Comparison of ENCODE assay signal across 29 mouse cellular contexts in genomic region chr17:45666091-45666490, GRCm38 (mm10). TPM values are rescaled to one million over a fixed set of nuclear protein-coding genes. Genes with fewer than 3 reads are reported as not detected.
DNase-seq lines count a peak whose midpoint lies in the region; ATAC-seq and TF ChIP-seq lines count a peak whose summit lies in the region.
"Had no signal": no experiment of that assay in that cellular context is flagged by ENCODE, and none has a peak within 500 bp of the region (broad histone marks: within the 10 kb centered on the region; RNA-seq: fewer than 3 reads in every experiment).

No protein-coding gene starts in this region.

- H3K9me3 ChIP-seq in intestine, embryonic 15.5 days: no peaks in the 10 kb centered on the region
- no peaks in the 10 kb centered on the region for H3K9me3 ChIP-seq in intestine, embryonic 16.5 days (ENCODE audit: control insufficient read depth, low read length)
- H3K9me3 ChIP-seq in E14TG2a.4 (ENCODE audit: low read length) (no peaks in the 10 kb centered on the region), ES-E14 (ENCODE audit: control insufficient read depth, insufficient read depth, low read depth, low read length) (no peaks in the 10 kb centered on the region)
- no peaks in the 10 kb centered on the region for H3K9me3 ChIP-seq in stomach, postnatal 0 days (ENCODE audit: control insufficient read depth, low read length)
- no peaks in the 10 kb centered on the region for H3K9me3 ChIP-seq in lung, postnatal 0 days (ENCODE audit: low read length)
- H3K9me3 ChIP-seq: embryonic facial prominence, embryonic 12.5 days; embryonic facial prominence, embryonic 15.5 days; G1E; heart, embryonic 12.5 days; heart, embryonic 15.5 days; hindbrain, embryonic 10.5 days; hindbrain, embryonic 13.5 days had no signal

- peaks cover 14% of the 10 kb centered on the region for H3K36me3 ChIP-seq in intestine, embryonic 15.5 days
- H3K36me3 ChIP-seq in intestine, embryonic 16.5 days (ENCODE audit: control insufficient read depth, insufficient read depth, low read length): no peaks in the 10 kb centered on the region
- H3K36me3 ChIP-seq in E14TG2a.4 (ENCODE audit: insufficient read depth, low read length): peaks cover 75% of the 10 kb centered on the region
- peaks cover 47% of the 10 kb centered on the region for H3K36me3 ChIP-seq in ES-E14 (ENCODE audit: control insufficient read depth, insufficient read depth, low read length, poor library complexity, severe bottlenecking)
- peaks cover 19% of the 10 kb centered on the region for H3K36me3 ChIP-seq in stomach, postnatal 0 days (ENCODE audit: control insufficient read depth, insufficient read depth, low read length)
- peaks cover 24% of the 10 kb centered on the region; the same call in 1 of the 2 replicates for H3K36me3 ChIP-seq in lung, postnatal 0 days (ENCODE audit: insufficient read depth, low read length)

- H3K4me2 ChIP-seq in intestine, embryonic 15.5 days (replicated peaks): no peak overlapping the region
- H3K4me2 ChIP-seq in intestine, embryonic 16.5 days (ENCODE audit: low read depth, low read length): no peak overlapping the region
- H3K4me2 ChIP-seq in stomach, postnatal 0 days (replicated peaks; ENCODE audit: low read depth): no peak overlapping the region
- no peak overlapping the region for H3K4me2 ChIP-seq in lung, postnatal 0 days (replicated peaks; ENCODE audit: low read depth, low read length)
- H3K4me2 ChIP-seq: embryonic facial prominence, embryonic 12.5 days; embryonic facial prominence, embryonic 15.5 days; heart, embryonic 12.5 days; heart, embryonic 15.5 days; hindbrain, embryonic 13.5 days had no signal

- H3K27me3 ChIP-seq in intestine, embryonic 15.5 days (replicated peaks): no peaks in the 10 kb centered on the region
- H3K27me3 ChIP-seq in intestine, embryonic 16.5 days (replicated peaks; ENCODE audit: control insufficient read depth, insufficient read depth, low read length): no peaks in the 10 kb centered on the region
- H3K27me3 ChIP-seq in E14TG2a.4 (ENCODE audit: insufficient read depth, low read length): no peaks in the 10 kb centered on the region
- no peaks in the 10 kb centered on the region for H3K27me3 ChIP-seq in stomach, postnatal 0 days (ENCODE audit: control insufficient read depth, insufficient read depth, low read length)
- no peaks in the 10 kb centered on the region for H3K27me3 ChIP-seq in lung, postnatal 0 days (replicated peaks; ENCODE audit: insufficient read depth, low read length)
- H3K27me3 ChIP-seq: embryonic facial prominence, embryonic 12.5 days; embryonic facial prominence, embryonic 15.5 days; heart, embryonic 12.5 days; heart, embryonic 15.5 days; hindbrain, embryonic 13.5 days had no signal

- no peak for DNase-seq in ES-E14 (ENCODE audit: low read depth, low spot score)
- DNase-seq in stomach, postnatal 0 days (ENCODE audit: low spot score): no peak
- no peak for DNase-seq in Muller cell, postnatal 12 days (ENCODE audit: inconsistent ontology term)
- DNase-seq in testis, postnatal 14 days (ENCODE audit: low spot score): no peak
- no peak for DNase-seq in lung, postnatal 0 days (ENCODE audit: low spot score)
- DNase-seq: adrenal gland, adult 2 months; adrenal gland, postnatal 14 days; cerebellum, adult 11 months; cerebellum, adult 2 months; cerebellum, adult 9-11 months; cerebellum, postnatal 25 days; forebrain, postnatal 0 days; gastrocnemius, adult 2 months; gastrocnemius, postnatal 14 days; heart, adult 11 months; heart, postnatal 10 days; heart, postnatal 36 days had no signal

- H3K4me1 ChIP-seq in intestine, embryonic 15.5 days (replicated peaks): peaks cover 5% of the 10 kb centered on the region; the same call in 1 of the 2 replicates
- H3K4me1 ChIP-seq in intestine, embryonic 16.5 days (ENCODE audit: control insufficient read depth, insufficient read depth, low read length): no peaks in the 10 kb centered on the region
- H3K4me1 ChIP-seq in E14TG2a.4 (replicated peaks; ENCODE audit: low read depth, low read length) (peaks cover 86% of the 10 kb centered on the region), ES-E14 (ENCODE audit: control insufficient read depth in 2 of 2, insufficient read depth in 2 of 2, low read length in 2 of 2, poor library complexity in 1 of 2) (peaks cover 0 to 21% of the 10 kb centered on the region in 2 experiments; a peak in 2 of 4 replicates)
- H3K4me1 ChIP-seq in stomach, postnatal 0 days (replicated peaks; ENCODE audit: control insufficient read depth, insufficient read depth): no peaks in the 10 kb centered on the region
- no peaks in the 10 kb centered on the region for H3K4me1 ChIP-seq in lung, postnatal 0 days (ENCODE audit: insufficient read depth, low read depth, low read length)
- H3K4me1 ChIP-seq: heart, embryonic 12.5 days had no signal

- ATAC-seq in intestine, embryonic 15.5 days: peak; percentile 39
- ATAC-seq in intestine, embryonic 16.5 days: no peak
- 0 out of 2 replicates have a peak, but pooled peaks have one; percentile 5 for ATAC-seq in stomach, postnatal 0 days (ENCODE audit: low FRiP score, low TSS enrichment)
- no peak for ATAC-seq in lung, postnatal 0 days
- ATAC-seq: forebrain, embryonic 14.5 days; forebrain, postnatal 0 days; hindbrain, embryonic 16.5 days had no signal

- no peak overlapping the region for H3K27ac ChIP-seq in intestine, embryonic 15.5 days
- H3K27ac ChIP-seq in intestine, embryonic 16.5 days (ENCODE audit: low read length): no peak overlapping the region
- 0 out of 2 replicates have a peak overlapping the region, but pooled peaks have one; percentile 42 for H3K27ac ChIP-seq in ES-E14 (ENCODE audit: insufficient read depth, low read depth, low read length, poor library complexity, severe bottlenecking)
- no peak overlapping the region for H3K27ac ChIP-seq in stomach, postnatal 0 days (replicated peaks)
- no peak overlapping the region for H3K27ac ChIP-seq in lung, postnatal 0 days (ENCODE audit: low read length)
- H3K27ac ChIP-seq: embryonic facial prominence, embryonic 12.5 days; embryonic facial prominence, embryonic 15.5 days; gastrocnemius, adult 2 months; heart, embryonic 15.5 days; hindbrain, embryonic 10.5 days; hindbrain, embryonic 13.5 days had no signal

- in situ Hi-C loops in ES-E14 (cut with MboI; ENCODE audit: low sequenced_read_pairs in 2 of 2, unreplicated experiment in 2 of 2): no loop called here

- 69% methylated on average over 11 of the region's 11 CpGs for WGBS in intestine, embryonic 15.5 days
- 73% methylated on average over 11 of the region's 11 CpGs for WGBS in intestine, embryonic 16.5 days
- 67% methylated on average over 11 of the region's 11 CpGs for WGBS in stomach, postnatal 0 days
- 76% methylated on average over 11 of the region's 11 CpGs for WGBS in lung, postnatal 0 days

- no peak overlapping the region for H3K9ac ChIP-seq in intestine, embryonic 15.5 days
- H3K9ac ChIP-seq in intestine, embryonic 16.5 days (ENCODE audit: low read depth, low read length): no peak overlapping the region
- H3K9ac ChIP-seq in ES-E14 (ENCODE audit: insufficient read depth, low read depth, low read length, poor library complexity, severe bottlenecking): peak overlapping the region; percentile 34; the same call in 1 of the 2 replicates
- no peak overlapping the region for H3K9ac ChIP-seq in stomach, postnatal 0 days (ENCODE audit: low read length)
- H3K9ac ChIP-seq in lung, postnatal 0 days (replicated peaks; ENCODE audit: low read depth): no peak overlapping the region
- H3K9ac ChIP-seq: embryonic facial prominence, embryonic 12.5 days; embryonic facial prominence, embryonic 15.5 days; forebrain, postnatal 0 days; heart, embryonic 12.5 days; heart, embryonic 15.5 days; hindbrain, embryonic 13.5 days had no signal

- no peak for TF ChIP-seq EP300 in stomach, postnatal 0 days (optimal IDR thresholded peaks at IDR 0.05)
- TF ChIP-seq EP300 in lung, postnatal 0 days (IDR thresholded peaks at IDR 0.05): no peak

- no peak for TF ChIP-seq CTCF in E14TG2a.4 (conservative IDR thresholded peaks at IDR 0.05; ENCODE audit: low read length)
- no peak for TF ChIP-seq CTCF in stomach, postnatal 0 days (IDR thresholded peaks at IDR 0.05; ENCODE audit: low read depth)
- no peak for TF ChIP-seq CTCF in lung, postnatal 0 days (IDR thresholded peaks at IDR 0.05)

- H3K4me3 ChIP-seq in intestine, embryonic 15.5 days (replicated peaks): no peak overlapping the region
- H3K4me3 ChIP-seq in intestine, embryonic 16.5 days (ENCODE audit: low read length): no peak overlapping the region
- H3K4me3 ChIP-seq in E14TG2a.4 (replicated peaks; ENCODE audit: low read length): peak overlapping the region; percentile 64
- peak overlapping the region; percentile 49 to 55; a peak in 3 of 4 replicates for H3K4me3 ChIP-seq in ES-E14 (ENCODE audit: insufficient read depth in 1 of 2, low read depth in 1 of 2, low read length in 2 of 2, poor library complexity in 1 of 2, severe bottlenecking in 1 of 2)
- H3K4me3 ChIP-seq in stomach, postnatal 0 days (ENCODE audit: low read depth, low read length): no peak overlapping the region
- no peak overlapping the region for H3K4me3 ChIP-seq in lung, postnatal 0 days (ENCODE audit: low read depth, low read length)
- H3K4me3 ChIP-seq: embryonic facial prominence, embryonic 12.5 days; embryonic facial prominence, embryonic 15.5 days; gastrocnemius, adult 2 months; heart, embryonic 12.5 days; heart, embryonic 15.5 days; hindbrain, embryonic 10.5 days; hindbrain, embryonic 13.5 days had no signal

TF ChIP-seq in ES-E14, 5 proteins besides CTCF, POLR2A, EP300 and RAD21 (continues in another document):
- no peak for TF ChIP-seq MAFK (IDR thresholded peaks at IDR 0.05; ENCODE audit: insufficient read depth, low read depth, low read length)

RNA-seq across cellular contexts. Expression of gene Capn11, which starts 7.0 kb away (rescaled TPM):
- 0.34 and 0.40 TPM in 2 replicates for polyA plus RNA-seq in intestine, embryonic 15.5 days (2015; fragmentation: Nextera tagmentation; extraction: Ambion mirVana)
- polyA plus RNA-seq in intestine, embryonic 16.5 days (2015; fragmentation: Nextera tagmentation; extraction: Ambion mirVana): 0.17 and 0.33 TPM in 2 replicates
- total RNA-seq in ES-E14 (2012; rRNA removed): 0.48 TPM in 1 of 2 replicates, not detected in the other
- polyA plus RNA-seq in stomach, postnatal 0 days (2015; fragmentation: Nextera tagmentation; extraction: Ambion mirVana): 0.06 TPM in 2 replicates
- polyA plus RNA-seq in lung, postnatal 0 days (2015; fragmentation: Nextera tagmentation; extraction: Ambion mirVana): 0.08 TPM in 1 of 2 replicates, not detected in the other
- total RNA-seq: G1E; heart, postnatal 10 days; heart, postnatal 36 days had no signal
- polyA plus RNA-seq: adrenal gland, adult 2 months; G1E had no signal

RNA-seq across cellular contexts. Expression of gene Mrpl14, which starts 20.0 kb away (rescaled TPM):
- polyA plus RNA-seq in intestine, embryonic 15.5 days (2015; fragmentation: Nextera tagmentation; extraction: Ambion mirVana): 147 TPM in 2 replicates
- 149 and 154 TPM in 2 replicates for polyA plus RNA-seq in intestine, embryonic 16.5 days (2015; fragmentation: Nextera tagmentation; extraction: Ambion mirVana)
- total RNA-seq in ES-E14 (2012; rRNA removed): 39.2 and 48.2 TPM in 2 replicates
- 163 TPM in 2 replicates for polyA plus RNA-seq in stomach, postnatal 0 days (2015; fragmentation: Nextera tagmentation; extraction: Ambion mirVana)
- polyA plus RNA-seq in lung, postnatal 0 days (2015; fragmentation: Nextera tagmentation; extraction: Ambion mirVana): 224 and 234 TPM in 2 replicates

RNA-seq across cellular contexts. Expression of gene Tmem63b, which starts 20.6 kb away (rescaled TPM):
- 33.5 and 34.2 TPM in 2 replicates for polyA plus RNA-seq in intestine, embryonic 15.5 days (2015; fragmentation: Nextera tagmentation; extraction: Ambion mirVana)
- 31.7 and 31.9 TPM in 2 replicates for polyA plus RNA-seq in intestine, embryonic 16.5 days (2015; fragmentation: Nextera tagmentation; extraction: Ambion mirVana)
- total RNA-seq in ES-E14 (2012; rRNA removed): 89.1 and 139 TPM in 2 replicates
- polyA plus RNA-seq in stomach, postnatal 0 days (2015; fragmentation: Nextera tagmentation; extraction: Ambion mirVana): 40.9 and 45.0 TPM in 2 replicates
- 78.5 and 88.2 TPM in 2 replicates for polyA plus RNA-seq in lung, postnatal 0 days (2015; fragmentation: Nextera tagmentation; extraction: Ambion mirVana)

Comparison
In these comparisons a context has a peak if more than half of its experiments do, and no peak if none do; other contexts are left out.
1. ATAC-seq: peak in intestine, embryonic 15.5 days (single experiment) and stomach, postnatal 0 days (single experiment); none in intestine, embryonic 16.5 days (single experiment) and lung, postnatal 0 days (single experiment).
2. H3K4me3 ChIP-seq: peak in E14TG2a.4 (single experiment) and ES-E14 (2 of 2); none in intestine, embryonic 15.5 days (single experiment), intestine, embryonic 16.5 days (single experiment), stomach, postnatal 0 days (single experiment) and lung, postnatal 0 days (single experiment).